Mouse (Mus musculus): ENCODE measurements around the gene Sort1. TPM values are rescaled to one million over a fixed set of nuclear protein-coding genes. Genes with fewer than 3 reads are reported as not detected.

Sort1 gene
- polyA plus RNA-seq, 1 experiment from 2014 or later = 11.7 TPM

DNA sequence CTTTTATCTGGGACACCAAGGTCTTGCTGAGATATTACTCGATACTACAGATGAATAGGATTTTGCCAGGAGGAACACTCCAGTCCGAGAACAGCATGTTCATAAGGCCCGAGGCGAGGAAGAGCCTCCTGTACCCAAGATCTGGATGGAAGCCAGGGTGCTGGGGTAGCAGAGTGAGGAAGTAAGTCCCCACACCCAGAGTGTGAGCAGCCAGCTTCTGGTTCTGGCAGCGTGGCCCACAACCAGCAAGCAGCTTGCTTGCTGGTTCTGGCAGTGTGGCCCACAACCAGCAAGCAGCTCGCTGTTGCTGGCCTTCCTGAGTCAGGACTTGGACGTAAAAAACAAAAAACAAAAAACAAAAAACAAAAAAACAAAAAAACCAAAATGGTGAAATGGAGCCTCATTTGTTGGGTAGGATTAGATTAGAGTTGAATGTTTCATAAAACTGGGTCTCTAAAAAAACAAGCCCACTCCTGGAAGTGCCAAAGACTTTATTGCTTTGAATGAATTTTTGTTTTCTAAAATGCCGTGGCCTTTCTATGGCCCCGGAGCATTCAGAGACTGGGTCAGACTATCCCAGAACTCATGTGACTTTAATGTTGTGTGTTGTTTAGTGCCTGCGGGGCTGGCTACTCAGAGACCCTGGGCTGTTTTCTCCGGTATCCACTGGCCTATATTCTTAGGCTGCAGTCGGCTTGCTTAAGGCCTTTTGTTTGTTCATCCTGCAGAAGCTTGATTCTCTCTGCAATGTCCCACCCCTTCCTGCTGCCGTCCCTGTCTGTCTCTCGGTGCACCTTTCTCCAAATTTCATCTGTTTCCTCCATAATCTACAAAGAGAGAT lies 11.7 kb downstream of the Sort1 start:
- Histone ChIP-seq H3K4me3 (replicated peaks; ENCODE audit: low read depth, low read length) (no peak overlapping the region), H3K4me2 (ENCODE audit: low read length) (peak overlapping the region; percentile 23; the same call in 1 of the 2 replicates), H3K27me3 (ENCODE audit: insufficient read depth, low read length) (no peaks in the 10 kb centered on the region), H3K27ac (peak overlapping the region; percentile 65), H3K9ac (ENCODE audit: low read depth, low read length) (no peak overlapping the region), H3K36me3 (ENCODE audit: insufficient read depth, low read length) (no peaks in the 10 kb centered on the region), H3K9me3 (replicated peaks; ENCODE audit: low read length) (no peaks in the 10 kb centered on the region), H3K4me1 (replicated peaks; ENCODE audit: insufficient read depth, low read length) (peaks cover 25% of the 10 kb centered on the region)
- DNase-seq (ENCODE audit: low spot score) = no peak
- no peak for TF ChIP-seq CTCF (IDR thresholded peaks at IDR 0.05; ENCODE audit: low read depth)
- 41% methylated on average over 14 of the region's 14 CpGs for WGBS
- ATAC-seq (replicated peaks; ENCODE audit: low FRiP score, low read depth) = no peak

DNA sequence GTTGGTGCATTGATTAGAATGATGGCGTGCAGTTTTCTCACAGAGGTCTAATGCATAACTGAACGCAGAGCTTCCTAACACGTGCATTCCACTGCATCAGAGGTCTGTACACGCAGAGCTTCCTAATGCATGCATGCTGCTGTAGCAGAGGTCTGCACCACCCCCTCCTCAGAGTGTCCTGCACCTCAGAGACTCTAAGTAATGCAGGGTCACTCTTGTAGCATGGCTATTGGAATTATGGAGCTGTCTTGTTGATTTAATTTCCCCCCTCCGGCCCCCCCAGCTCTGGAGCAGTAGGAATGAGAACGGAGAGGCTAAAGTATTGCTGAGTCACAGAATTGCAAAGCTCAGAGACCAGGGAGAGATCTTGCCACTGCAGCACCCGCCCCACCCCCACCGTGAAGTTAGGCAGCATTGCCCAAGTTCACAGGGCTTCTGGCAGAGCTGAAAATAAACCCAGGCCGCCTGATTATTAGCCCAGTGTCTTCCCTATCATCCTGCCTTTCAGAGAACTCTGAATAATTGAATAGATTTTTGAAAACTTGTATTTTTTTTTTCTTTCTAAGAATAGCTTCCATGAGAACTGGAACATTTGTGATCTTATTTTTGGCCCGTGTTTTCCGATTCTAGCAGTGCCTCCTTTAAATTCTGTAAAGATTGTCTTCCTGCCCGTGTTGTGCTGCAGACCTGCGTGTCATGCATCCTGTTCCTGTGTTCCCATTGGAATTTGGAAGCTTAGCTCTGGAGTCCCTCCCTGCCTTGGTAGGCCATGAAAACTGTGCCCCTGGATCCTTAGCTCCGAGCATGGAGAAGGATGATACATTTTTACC lies 12.6 kb downstream of the Sort1 start:
- Histone ChIP-seq H3K36me3 (ENCODE audit: insufficient read depth, low read length) (no peaks in the 10 kb centered on the region), H3K27ac (peak overlapping the region; percentile 65), H3K4me2 (ENCODE audit: low read length) (peak overlapping the region; percentile 23; the same call in 1 of the 2 replicates), H3K4me3 (replicated peaks; ENCODE audit: low read depth, low read length) (no peak overlapping the region), H3K9me3 (replicated peaks; ENCODE audit: low read length) (no peaks in the 10 kb centered on the region), H3K27me3 (ENCODE audit: insufficient read depth, low read length) (no peaks in the 10 kb centered on the region), H3K4me1 (replicated peaks; ENCODE audit: insufficient read depth, low read length) (peaks cover 19% of the 10 kb centered on the region), H3K9ac (ENCODE audit: low read depth, low read length) (0 out of 2 replicates have a peak overlapping the region, but pooled peaks have one; percentile 27)
- ATAC-seq (replicated peaks; ENCODE audit: low FRiP score, low read depth) (peak; percentile 22; the same call in 1 of the 2 replicates), DNase-seq (ENCODE audit: low spot score) (peak; percentile 65)
- TF ChIP-seq CTCF (IDR thresholded peaks at IDR 0.05; ENCODE audit: low read depth) = no peak
- WGBS = 14% methylated on average over 14 of the region's 14 CpGs

DNA sequence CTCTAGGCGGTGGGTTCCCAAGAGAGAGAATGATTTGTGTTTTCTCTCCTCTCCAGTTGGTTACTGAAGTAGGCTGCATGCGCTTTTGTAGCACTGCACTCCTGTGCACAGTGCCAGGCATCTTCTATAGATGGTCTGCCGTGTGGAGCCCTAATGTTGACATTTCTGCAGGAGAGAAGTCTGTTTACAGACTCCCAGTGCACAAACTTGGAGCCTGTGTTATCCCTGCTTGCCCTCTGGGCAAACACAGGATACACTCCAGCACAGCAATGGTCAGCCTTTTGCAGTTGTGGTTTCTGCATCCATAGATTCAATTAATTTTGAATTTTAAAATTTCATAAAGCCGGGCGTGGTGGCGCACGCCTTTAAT lies 13.2 kb downstream of the Sort1 start:
- Histone ChIP-seq H3K9ac (ENCODE audit: low read depth, low read length) (0 out of 2 replicates have a peak overlapping the region, but pooled peaks have one; percentile 27), H3K27ac (peak overlapping the region; percentile 65), H3K36me3 (ENCODE audit: insufficient read depth, low read length) (no peaks in the 10 kb centered on the region), H3K4me2 (ENCODE audit: low read length) (peak overlapping the region; percentile 23; the same call in 1 of the 2 replicates), H3K4me3 (replicated peaks; ENCODE audit: low read depth, low read length) (no peak overlapping the region), H3K9me3 (replicated peaks; ENCODE audit: low read length) (no peaks in the 10 kb centered on the region), H3K4me1 (replicated peaks; ENCODE audit: insufficient read depth, low read length) (peaks cover 19% of the 10 kb centered on the region), H3K27me3 (ENCODE audit: insufficient read depth, low read length) (no peaks in the 10 kb centered on the region)
- DNase-seq (ENCODE audit: low spot score) (no peak), ATAC-seq (replicated peaks; ENCODE audit: low FRiP score, low read depth) (no peak)
- 72% methylated on average over 7 of the region's 7 CpGs for WGBS
- no peak for TF ChIP-seq CTCF (IDR thresholded peaks at IDR 0.05; ENCODE audit: low read depth)

DNA sequence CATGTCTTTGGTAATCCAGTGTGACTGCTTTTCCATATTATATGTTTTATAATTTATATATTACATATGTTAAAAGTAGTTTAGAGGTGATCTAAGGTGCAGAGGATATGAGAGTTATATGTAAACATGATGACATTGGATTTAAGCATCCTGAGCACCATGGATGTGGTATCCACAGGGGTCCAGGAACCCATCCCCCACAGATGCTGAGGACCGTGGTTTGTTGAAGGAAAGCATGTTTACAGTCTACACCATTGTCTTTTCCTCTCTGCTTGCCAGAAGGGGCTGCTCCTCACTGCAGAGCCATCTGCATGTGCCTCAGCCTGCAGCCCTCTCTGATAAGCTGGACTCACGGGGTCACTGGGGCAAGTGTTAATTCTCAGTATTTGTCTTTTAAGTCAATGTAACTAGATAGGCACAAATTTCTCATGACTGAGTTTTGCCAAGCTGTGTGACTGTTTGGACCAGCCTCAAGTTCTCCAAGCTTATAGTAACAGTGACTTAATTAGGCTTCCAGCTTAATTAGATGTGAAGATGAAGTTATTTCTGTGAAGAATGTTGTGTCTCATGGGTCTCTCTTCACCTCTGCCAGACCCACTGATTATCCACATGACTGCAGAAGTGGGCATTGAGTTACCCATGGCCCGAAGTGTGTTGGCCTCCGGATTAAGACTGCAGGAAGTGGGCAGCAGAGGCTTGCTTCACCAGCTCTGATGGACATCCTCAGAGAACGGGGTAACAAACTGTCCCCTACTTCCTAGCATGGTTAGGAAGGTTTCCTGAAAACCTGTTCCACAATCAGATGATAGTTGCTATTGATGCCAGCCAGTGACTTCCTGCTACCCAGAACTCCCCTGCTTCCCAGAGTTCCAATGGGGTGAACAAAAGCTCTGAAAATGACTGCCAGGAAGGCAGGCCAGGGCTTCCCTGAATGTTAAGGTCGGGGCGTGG lies 14.0 kb downstream of the Sort1 start:
- Histone ChIP-seq H3K4me3 (replicated peaks; ENCODE audit: low read depth, low read length) (no peak overlapping the region), H3K4me1 (replicated peaks; ENCODE audit: insufficient read depth, low read length) (peaks cover 19% of the 10 kb centered on the region), H3K36me3 (ENCODE audit: insufficient read depth, low read length) (no peaks in the 10 kb centered on the region), H3K27me3 (ENCODE audit: insufficient read depth, low read length) (no peaks in the 10 kb centered on the region), H3K4me2 (ENCODE audit: low read length) (no peak overlapping the region), H3K27ac (no peak overlapping the region), H3K9me3 (replicated peaks; ENCODE audit: low read length) (no peaks in the 10 kb centered on the region), H3K9ac (ENCODE audit: low read depth, low read length) (no peak overlapping the region)
- 60% methylated on average over 7 of the region's 7 CpGs for WGBS
- DNase-seq (ENCODE audit: low spot score) (no peak), ATAC-seq (replicated peaks; ENCODE audit: low FRiP score, low read depth) (no peak)
- no peak for TF ChIP-seq CTCF (IDR thresholded peaks at IDR 0.05; ENCODE audit: low read depth)

DNA sequence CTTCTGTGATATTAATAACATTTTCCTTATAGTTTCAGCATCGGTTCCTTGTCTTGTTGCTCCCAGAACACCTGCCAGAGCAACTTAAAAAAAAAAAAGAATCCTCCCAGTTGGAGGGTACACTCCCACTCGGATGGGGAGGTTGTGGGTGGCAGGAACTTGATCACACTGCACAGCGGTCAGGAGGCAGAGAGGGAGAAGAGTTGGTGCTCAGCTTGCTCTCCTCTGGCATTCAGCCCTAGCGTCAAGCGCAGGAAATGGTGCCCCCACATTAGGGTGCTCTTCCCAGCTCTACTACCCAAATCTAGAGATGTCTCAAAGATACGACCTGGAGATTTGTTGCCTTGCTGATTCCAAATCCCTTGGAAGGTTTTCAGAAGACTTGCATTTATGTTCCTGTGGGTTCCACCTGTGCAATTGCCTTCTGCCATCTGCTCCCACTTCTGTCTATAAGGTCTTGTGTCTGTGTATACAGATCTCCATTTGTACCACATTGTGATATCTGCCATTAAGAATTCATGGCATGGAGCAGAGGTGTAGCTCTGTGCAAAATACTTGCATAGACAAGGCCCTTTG lies 16.7 kb downstream of the Sort1 start:
- TF ChIP-seq CTCF (IDR thresholded peaks at IDR 0.05; ENCODE audit: low read depth) = no peak
- ATAC-seq (replicated peaks; ENCODE audit: low FRiP score, low read depth) (no peak), DNase-seq (ENCODE audit: low spot score) (no peak)
- Histone ChIP-seq H3K9ac (ENCODE audit: low read depth, low read length) (no peak overlapping the region), H3K27ac (no peak overlapping the region), H3K4me2 (ENCODE audit: low read length) (no peak overlapping the region), H3K4me3 (replicated peaks; ENCODE audit: low read depth, low read length) (no peak overlapping the region), H3K9me3 (replicated peaks; ENCODE audit: low read length) (no peaks in the 10 kb centered on the region), H3K27me3 (ENCODE audit: insufficient read depth, low read length) (no peaks in the 10 kb centered on the region), H3K36me3 (ENCODE audit: insufficient read depth, low read length) (no peaks in the 10 kb centered on the region), H3K4me1 (replicated peaks; ENCODE audit: insufficient read depth, low read length) (peaks cover 14% of the 10 kb centered on the region)
- 55% methylated on average over 6 of the region's 6 CpGs for WGBS
